Mouse (Mus musculus): ENCODE measurements around the gene 1110051M20Rik. TPM values are rescaled to one million over a fixed set of nuclear protein-coding genes. Genes with fewer than 3 reads are reported as not detected.

Gene 1110051M20Rik
- polyA plus RNA-seq, 1 experiment, result not detected

- Histone ChIP-seq H3K4me1 (ENCODE audit: control insufficient read depth, insufficient read depth, low read length) (peaks cover 13% of the 10 kb centered on the region), H3K4me3 (ENCODE audit: insufficient read depth, low read depth, low read length) (no peak overlapping the region), H3K27ac (ENCODE audit: insufficient read depth, low read depth, low read length) (no peak overlapping the region)
- WGBS, result 85% methylated on average over 9 of the region's 9 CpGs
- no peak for TF ChIP-seq CTCF (IDR thresholded peaks at IDR 0.05; ENCODE audit: insufficient read depth, low read depth, low read length)
- TF ChIP-seq POLR2A (IDR thresholded peaks at IDR 0.05; ENCODE audit: insufficient read depth, low read depth, low read length), result no peak
Measured at GRCm38 (mm10) chr2:91453231-91454075, 8.9 kb upstream of the 1110051M20Rik start.

DNA sequence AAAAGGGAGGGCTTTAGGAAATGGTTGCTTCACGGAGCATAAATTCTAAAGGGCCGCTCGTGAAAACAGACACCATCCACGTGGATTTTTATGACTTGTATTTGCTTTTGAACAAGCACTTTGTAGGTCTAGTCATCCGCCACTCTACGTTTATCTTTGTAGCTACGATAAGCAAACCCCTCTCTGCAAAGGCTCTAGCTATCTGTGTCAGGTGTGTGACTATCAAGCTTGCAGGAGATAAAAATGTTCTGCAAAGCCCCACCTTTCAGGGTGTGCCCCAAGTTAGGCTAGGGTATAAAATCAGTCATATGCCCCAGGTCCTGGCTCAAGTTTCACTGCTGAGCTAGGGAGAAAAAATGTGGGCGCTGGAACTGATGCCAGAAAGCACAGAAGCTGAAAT is 8.2 kb upstream of the 1110051M20Rik start:
- H3K4me1 ChIP-seq (ENCODE audit: control insufficient read depth, insufficient read depth, low read length), result peaks cover 5% of the 10 kb centered on the region
- H3K4me3 ChIP-seq (ENCODE audit: insufficient read depth, low read depth, low read length), result no peak overlapping the region
- no peak overlapping the region for H3K27ac ChIP-seq (ENCODE audit: insufficient read depth, low read depth, low read length)
- no peak for TF ChIP-seq CTCF (IDR thresholded peaks at IDR 0.05; ENCODE audit: insufficient read depth, low read depth, low read length)
- no peak for TF ChIP-seq POLR2A (IDR thresholded peaks at IDR 0.05; ENCODE audit: insufficient read depth, low read depth, low read length)
- 70% methylated on average over 8 of the region's 8 CpGs for WGBS

- 78% methylated on average over 9 of the region's 9 CpGs for WGBS
- Histone ChIP-seq H3K4me3 (ENCODE audit: insufficient read depth, low read depth, low read length) (no peak overlapping the region), H3K27ac (ENCODE audit: insufficient read depth, low read depth, low read length) (no peak overlapping the region), H3K4me1 (ENCODE audit: control insufficient read depth, insufficient read depth, low read length) (no peaks in the 10 kb centered on the region; the same call in 1 of the 2 replicates)
- TF ChIP-seq POLR2A (IDR thresholded peaks at IDR 0.05; ENCODE audit: insufficient read depth, low read depth, low read length) (no peak), CTCF (IDR thresholded peaks at IDR 0.05; ENCODE audit: insufficient read depth, low read depth, low read length) (no peak)
Measured at GRCm38 (mm10) chr2:91450316-91450715, 5.8 kb upstream of the 1110051M20Rik start.

GRCm38 (mm10) chr2:91449662-91450061 is 5.2 kb upstream of the 1110051M20Rik start:
- TF ChIP-seq CTCF (IDR thresholded peaks at IDR 0.05; ENCODE audit: insufficient read depth, low read depth, low read length) (no peak), POLR2A (IDR thresholded peaks at IDR 0.05; ENCODE audit: insufficient read depth, low read depth, low read length) (no peak)
- Histone ChIP-seq H3K4me1 (ENCODE audit: control insufficient read depth, insufficient read depth, low read length) (no peaks in the 10 kb centered on the region), H3K4me3 (ENCODE audit: insufficient read depth, low read depth, low read length) (no peak overlapping the region), H3K27ac (ENCODE audit: insufficient read depth, low read depth, low read length) (no peak overlapping the region)
- 75% methylated on average over 1 of the region's 1 CpGs for WGBS

- WGBS, result 36% methylated on average over 1 of the region's 1 CpGs
- TF ChIP-seq POLR2A (IDR thresholded peaks at IDR 0.05; ENCODE audit: insufficient read depth, low read depth, low read length) (no peak), CTCF (IDR thresholded peaks at IDR 0.05; ENCODE audit: insufficient read depth, low read depth, low read length) (no peak)
- no peak overlapping the region for H3K27ac ChIP-seq (ENCODE audit: insufficient read depth, low read depth, low read length)
- peaks cover 9% of the 10 kb centered on the region for H3K4me1 ChIP-seq (ENCODE audit: control insufficient read depth, insufficient read depth, low read length)
- H3K4me3 ChIP-seq (ENCODE audit: insufficient read depth, low read depth, low read length), result no peak overlapping the region
Measured at GRCm38 (mm10) chr2:91442241-91442640, 2.3 kb downstream of the 1110051M20Rik start.

DNA sequence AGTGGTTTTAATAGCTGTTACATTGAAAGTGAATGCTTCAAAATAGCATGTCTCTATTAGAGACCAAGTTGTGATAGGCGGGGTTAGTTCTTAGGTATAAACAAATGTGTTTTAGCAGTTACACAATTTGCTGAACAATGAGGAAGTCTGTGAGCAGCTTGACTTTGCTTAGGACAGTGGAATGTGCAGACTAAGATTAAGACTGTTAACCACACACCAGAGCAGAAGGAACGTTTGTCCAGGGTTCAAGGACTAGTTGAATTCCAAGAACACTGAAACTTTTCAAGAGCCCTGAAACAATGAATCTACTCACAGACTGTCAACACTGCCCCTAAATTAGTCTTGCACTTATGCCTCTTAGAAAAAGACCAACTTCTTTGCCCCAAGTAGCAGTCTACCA is 2.8 kb downstream of the 1110051M20Rik start:
- no peak for TF ChIP-seq POLR2A (IDR thresholded peaks at IDR 0.05; ENCODE audit: insufficient read depth, low read depth, low read length)
- no peak for TF ChIP-seq CTCF (IDR thresholded peaks at IDR 0.05; ENCODE audit: insufficient read depth, low read depth, low read length)
- WGBS, result 53% methylated on average over 2 of the region's 2 CpGs

DNA sequence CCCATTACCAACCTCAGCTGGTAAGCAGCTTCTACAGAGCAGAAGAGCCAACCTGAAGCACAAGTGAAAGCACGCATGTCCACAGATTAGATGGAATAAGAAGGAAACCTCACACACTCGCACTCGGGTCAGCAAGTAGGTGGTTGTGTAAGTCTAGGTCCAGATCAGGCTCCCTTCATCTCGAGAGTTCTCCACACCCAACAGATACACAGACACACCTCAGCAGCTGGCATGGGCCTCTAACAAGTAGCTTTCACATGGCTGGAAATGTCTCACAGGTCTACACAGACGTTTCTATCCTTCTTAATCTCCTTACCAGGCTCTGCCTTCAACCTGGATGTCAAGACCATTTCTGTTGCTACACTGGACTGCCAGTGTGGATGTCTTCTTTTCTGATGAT is 3.8 kb downstream of the 1110051M20Rik start:
- H3K4me3 ChIP-seq (ENCODE audit: insufficient read depth, low read depth, low read length), result no peak overlapping the region
- WGBS, result 89% methylated on average over 5 of the region's 5 CpGs
- peaks cover 9% of the 10 kb centered on the region for H3K4me1 ChIP-seq (ENCODE audit: control insufficient read depth, insufficient read depth, low read length)
- TF ChIP-seq POLR2A (IDR thresholded peaks at IDR 0.05; ENCODE audit: insufficient read depth, low read depth, low read length), result no peak
- TF ChIP-seq CTCF (IDR thresholded peaks at IDR 0.05; ENCODE audit: insufficient read depth, low read depth, low read length), result no peak
- no peak overlapping the region for H3K27ac ChIP-seq (ENCODE audit: insufficient read depth, low read depth, low read length)

More for the DNA sequence above, 2.8 kb downstream of the 1110051M20Rik start:
- Histone ChIP-seq H3K4me3 (ENCODE audit: insufficient read depth, low read depth, low read length) (no peak overlapping the region), H3K27ac (ENCODE audit: insufficient read depth, low read depth, low read length) (no peak overlapping the region), H3K4me1 (ENCODE audit: control insufficient read depth, insufficient read depth, low read length) (peaks cover 9% of the 10 kb centered on the region)

- 35% methylated on average over 1 of the region's 1 CpGs for WGBS
- TF ChIP-seq POLR2A (IDR thresholded peaks at IDR 0.05; ENCODE audit: insufficient read depth, low read depth, low read length), result no peak
- TF ChIP-seq CTCF (IDR thresholded peaks at IDR 0.05; ENCODE audit: insufficient read depth, low read depth, low read length), result no peak
- Histone ChIP-seq H3K27ac (ENCODE audit: insufficient read depth, low read depth, low read length) (no peak overlapping the region), H3K4me1 (ENCODE audit: control insufficient read depth, insufficient read depth, low read length) (peaks cover 9% of the 10 kb centered on the region), H3K4me3 (ENCODE audit: insufficient read depth, low read depth, low read length) (no peak overlapping the region)
Measured at GRCm38 (mm10) chr2:91439876-91440275, 4.6 kb downstream of the 1110051M20Rik start.

GRCm38 (mm10) chr2:91439271-91439670 is 5.2 kb downstream of the 1110051M20Rik start:
- TF ChIP-seq CTCF (IDR thresholded peaks at IDR 0.05; ENCODE audit: insufficient read depth, low read depth, low read length) (no peak), POLR2A (IDR thresholded peaks at IDR 0.05; ENCODE audit: insufficient read depth, low read depth, low read length) (no peak)
- Histone ChIP-seq H3K27ac (ENCODE audit: insufficient read depth, low read depth, low read length) (no peak overlapping the region), H3K4me3 (ENCODE audit: insufficient read depth, low read depth, low read length) (no peak overlapping the region), H3K4me1 (ENCODE audit: control insufficient read depth, insufficient read depth, low read length) (peaks cover 9% of the 10 kb centered on the region)
- WGBS, result 73% methylated on average over 10 of the region's 10 CpGs
